Mouse (Mus musculus) liver, postnatal 0 days (tissue): ENCODE measurements around the gene Prox1. TPM values are rescaled to one million over a fixed set of nuclear protein-coding genes. Genes with fewer than 3 reads are reported as not detected.

Experiments
- ATAC-seq: fragments of 200-750 bp; cut with Nextera tagmentation; 2 replicates; pipeline ENCODE4 v1.8.0; 2017; ENCODE audit warnings: mild to moderate bottlenecking, moderate library complexity
- DNase-seq: peaks from one replicate; pipeline ENCODE4 v3.0.0-alpha.2; 2016
- H3K27ac ChIP-seq: fragments of 300-500 bp; sonication (generic); 2 replicates; pipeline ENCODE4 v1.5.1; 2014; ENCODE audit warnings: antibody characterized with exemption, moderate library complexity, mild to moderate bottlenecking, low read depth
- H3K27me3 ChIP-seq: fragments of 300-500 bp; sonication (generic); 2 replicates; pipeline ENCODE4 v1.6.1; 2014; ENCODE audit warnings: low read length, control low read depth, mixed read lengths; ENCODE audit not compliant: insufficient read depth
- H3K36me3 ChIP-seq: fragments of 300-500 bp; sonication (generic); replicated peaks from 2 replicates; pipeline ENCODE4 v1.6.1; 2014; ENCODE audit warnings: mild to moderate bottlenecking, control low read depth, low read length, moderate library complexity, mixed read lengths; ENCODE audit not compliant: insufficient read depth
- H3K4me1 ChIP-seq: fragments of 300-500 bp; sonication (generic); 2 replicates; pipeline ENCODE4 v1.6.1; 2014; ENCODE audit warnings: antibody characterized with exemption, mild to moderate bottlenecking, control low read depth; ENCODE audit not compliant: insufficient read depth
- H3K4me2 ChIP-seq: fragments of 300-500 bp; sonication (generic); 2 replicates; pipeline ENCODE4 v1.6.1; 2014; ENCODE audit warnings: low read depth, mild to moderate bottlenecking, low read length, moderate library complexity, mixed read lengths
- H3K4me3 ChIP-seq: fragments of 300-500 bp; sonication (generic); 2 replicates; pipeline ENCODE4 v1.5.1; 2014; ENCODE audit warnings: low read depth, low read length
- H3K9ac ChIP-seq: fragments of 300-500 bp; sonication (generic); replicated peaks from 2 replicates; pipeline ENCODE4 v1.6.1; 2014; ENCODE audit warnings: mild to moderate bottlenecking, moderate library complexity
- H3K9me3 ChIP-seq: fragments of 300-500 bp; sonication (generic); 2 replicates; pipeline ENCODE4 v1.6.1; 2016; ENCODE audit warnings: mild to moderate bottlenecking, control low read depth, low read length, mixed read lengths
- CTCF ChIP-seq: sonication (generic); IDR thresholded peaks from 2 replicates; pipeline ENCODE4 v1.5.1; 2016; ENCODE audit warnings: antibody characterized with exemption, low read depth
- EP300 ChIP-seq: IDR thresholded peaks from 2 replicates; pipeline ENCODE4 v1.6.1; 2016; ENCODE audit warnings: antibody characterized with exemption, low read depth, mild to moderate bottlenecking
- WGBS: fragments of 180-500 bp; shearing (Covaris S2); extraction: QIAGEN DNeasy Blood & Tissue Kit; methylation state at CpG from one replicate; pipeline ENCODE4 v1.1.7; 2014; ENCODE audit not compliant: insufficient replicate concordance; 5-methylcytosine and 5-hydroxymethylcytosine counted together
- polyA plus RNA-seq: library from polyadenylated mRNA; unstranded; fragments of >200 nt; fragmentation: Nextera tagmentation; extraction: Ambion mirVana; gene quantifications from 2 replicates; pipeline ENCODE4 v1.2.1, GENCODE M21; 2015

Prox1 gene
- polyA plus RNA-seq, 1 experiment from 2014 or later, result 11.8 TPM

- H3K9ac ChIP-seq, result no peak overlapping the region
- ATAC-seq (no peak), DNase-seq (no peak)
- no peaks in the 10 kb centered on the region for H3K36me3 ChIP-seq
- H3K4me2 ChIP-seq, result no peak overlapping the region
- TF ChIP-seq EP300 (no peak), CTCF (no peak)
- no peaks in the 10 kb centered on the region for H3K9me3 ChIP-seq
- H3K27me3 ChIP-seq, result no peaks in the 10 kb centered on the region
- WGBS, result 50% methylated on average over 2 of the region's 2 CpGs
- no peak overlapping the region for H3K4me3 ChIP-seq
- no peak overlapping the region for H3K27ac ChIP-seq
- H3K4me1 ChIP-seq, result no peaks in the 10 kb centered on the region
Observed at GRCm38 (mm10) chr1:190189125-190189524, 18.6 kb upstream of the Prox1 start.

GRCm38 (mm10) chr1:190186336-190186735, 15.8 kb upstream of the Prox1 start:
- no peak overlapping the region for H3K4me2 ChIP-seq
- no peak for ATAC-seq
- H3K9me3 ChIP-seq, result no peaks in the 10 kb centered on the region
- H3K36me3 ChIP-seq, result no peaks in the 10 kb centered on the region
- H3K27ac ChIP-seq, result no peak overlapping the region
- no peak for TF ChIP-seq EP300
- 72% methylated on average over 4 of the region's 4 CpGs for WGBS
- H3K9ac ChIP-seq, result no peak overlapping the region
- H3K4me3 ChIP-seq, result no peak overlapping the region
- no peaks in the 10 kb centered on the region for H3K27me3 ChIP-seq
- H3K4me1 ChIP-seq, result 0 out of 2 replicates have a peak, but pooled peaks cover 2% of the 10 kb centered on the region
- DNase-seq, result no peak

- Histone ChIP-seq H3K9ac (no peak overlapping the region), H3K27ac (no peak overlapping the region), H3K4me2 (no peak overlapping the region), H3K36me3 (no peaks in the 10 kb centered on the region), H3K4me3 (no peak overlapping the region), H3K9me3 (no peaks in the 10 kb centered on the region), H3K4me1 (peaks cover 5% of the 10 kb centered on the region; the same call in 1 of the 2 replicates), H3K27me3 (no peaks in the 10 kb centered on the region)
- DNase-seq (no peak), ATAC-seq (no peak)
- WGBS, result 73% methylated on average over 10 of the region's 10 CpGs
- no peak for TF ChIP-seq EP300
- TF ChIP-seq CTCF, result no peak
Observed at GRCm38 (mm10) chr1:190185284-190185683, 14.8 kb upstream of the Prox1 start.

GRCm38 (mm10) chr1:190183574-190183973, 13.1 kb upstream of the Prox1 start:
- no peak for TF ChIP-seq CTCF
- TF ChIP-seq EP300, result no peak
- Histone ChIP-seq H3K9ac (no peak overlapping the region), H3K4me1 (peaks cover 5% of the 10 kb centered on the region; the same call in 1 of the 2 replicates), H3K9me3 (no peaks in the 10 kb centered on the region), H3K4me3 (no peak overlapping the region), H3K27me3 (no peaks in the 10 kb centered on the region), H3K36me3 (no peaks in the 10 kb centered on the region), H3K4me2 (no peak overlapping the region), H3K27ac (no peak overlapping the region)
- 82% methylated on average over 4 of the region's 4 CpGs for WGBS
- DNase-seq (no peak), ATAC-seq (no peak)

- 54% methylated on average over 7 of the region's 7 CpGs for WGBS
- H3K4me2 ChIP-seq, result no peak overlapping the region
- H3K36me3 ChIP-seq, result no peaks in the 10 kb centered on the region
- H3K4me3 ChIP-seq, result no peak overlapping the region
- H3K27ac ChIP-seq, result peak overlapping the region; percentile 44; the same call in 1 of the 2 replicates
- DNase-seq (no peak), ATAC-seq (peak; percentile 23; the same call in 1 of the 2 replicates)
- H3K9me3 ChIP-seq, result no peaks in the 10 kb centered on the region
- no peaks in the 10 kb centered on the region for H3K27me3 ChIP-seq
- no peak overlapping the region for H3K9ac ChIP-seq
- peaks cover 5% of the 10 kb centered on the region; the same call in 1 of the 2 replicates for H3K4me1 ChIP-seq
- TF ChIP-seq CTCF (peak; percentile 26; the same call in 1 of the 2 replicates), EP300 (no peak)
Observed at GRCm38 (mm10) chr1:190181765-190182164, 11.3 kb upstream of the Prox1 start.

GRCm38 (mm10) chr1:190180861-190181260, 10.3 kb upstream of the Prox1 start:
- TF ChIP-seq EP300, result no peak
- TF ChIP-seq CTCF, result no peak
- H3K4me1 ChIP-seq, result peaks cover 5% of the 10 kb centered on the region; the same call in 1 of the 2 replicates
- H3K9me3 ChIP-seq, result no peaks in the 10 kb centered on the region
- DNase-seq, result no peak
- H3K4me3 ChIP-seq, result no peak overlapping the region
- H3K36me3 ChIP-seq, result no peaks in the 10 kb centered on the region
- no peak overlapping the region for H3K9ac ChIP-seq
- H3K27me3 ChIP-seq, result no peaks in the 10 kb centered on the region
- no peak for ATAC-seq
- H3K4me2 ChIP-seq, result no peak overlapping the region
- 49% methylated on average over 6 of the region's 6 CpGs for WGBS
- 0 out of 2 replicates have a peak overlapping the region, but pooled peaks have one; percentile 22 for H3K27ac ChIP-seq
